Mouse (Mus musculus): Measurements from ENCODE around the gene Rwdd2b. TPM values are rescaled to one million over a fixed set of nuclear protein-coding genes. Genes with fewer than 3 reads are reported as not detected.
A peak's percentile ranks its signal among the peaks of the same experiment; 100 is the strongest.

Rwdd2b gene
- polyA plus RNA-seq, 2 experiments, result 6.5 to 8.5 TPM

DNA sequence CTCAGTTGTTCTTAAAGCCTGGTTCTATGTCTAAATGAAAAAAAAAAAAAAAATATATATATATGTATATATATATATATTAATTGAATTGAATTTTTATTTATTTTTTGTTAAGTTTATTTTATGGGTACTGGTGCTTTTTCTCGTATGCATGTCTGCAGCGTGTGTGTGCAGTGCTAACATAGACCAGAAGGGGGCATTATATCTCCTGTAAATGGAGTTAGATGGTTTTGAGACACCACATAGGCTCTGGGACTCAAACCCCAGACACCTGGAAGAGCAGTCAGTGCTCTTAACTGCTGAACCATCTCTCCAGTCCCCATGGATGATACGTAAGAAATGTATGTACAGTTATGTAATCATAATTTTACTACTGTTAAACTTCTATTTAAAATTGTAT, 18.4 kb upstream of the Rwdd2b start:
- 98% methylated on average over 3 of the region's 3 CpGs for WGBS
- no peak overlapping the region for H3K9ac ChIP-seq (ENCODE audit: low read depth, low read length, severe bottlenecking)
- H3K9me3 ChIP-seq (ENCODE audit: control insufficient read depth, low read length), result no peaks in the 10 kb centered on the region
- no peak overlapping the region for H3K27ac ChIP-seq (replicated peaks; ENCODE audit: low read depth, low read length)
- no peak for TF ChIP-seq POLR2A (IDR thresholded peaks at IDR 0.05; ENCODE audit: borderline replicate concordance, extremely low read depth, insufficient read depth, insufficient read length)
- no peaks in the 10 kb centered on the region for H3K27me3 ChIP-seq (ENCODE audit: control insufficient read depth, insufficient read depth, low read length)
- ATAC-seq (ENCODE audit: low FRiP score, low read depth) (no peak), DNase-seq (ENCODE audit: low spot score) (no peak)
- no peak overlapping the region for H3K4me3 ChIP-seq (replicated peaks; ENCODE audit: low read length)
- peaks cover 9% of the 10 kb centered on the region for H3K4me1 ChIP-seq (ENCODE audit: control insufficient read depth, insufficient read depth, low read length)
- peaks cover 39% of the 10 kb centered on the region for H3K36me3 ChIP-seq (ENCODE audit: control insufficient read depth, insufficient read depth, low read length)
- no peak overlapping the region for H3K4me2 ChIP-seq (replicated peaks; ENCODE audit: low read depth, low read length, severe bottlenecking)

DNA sequence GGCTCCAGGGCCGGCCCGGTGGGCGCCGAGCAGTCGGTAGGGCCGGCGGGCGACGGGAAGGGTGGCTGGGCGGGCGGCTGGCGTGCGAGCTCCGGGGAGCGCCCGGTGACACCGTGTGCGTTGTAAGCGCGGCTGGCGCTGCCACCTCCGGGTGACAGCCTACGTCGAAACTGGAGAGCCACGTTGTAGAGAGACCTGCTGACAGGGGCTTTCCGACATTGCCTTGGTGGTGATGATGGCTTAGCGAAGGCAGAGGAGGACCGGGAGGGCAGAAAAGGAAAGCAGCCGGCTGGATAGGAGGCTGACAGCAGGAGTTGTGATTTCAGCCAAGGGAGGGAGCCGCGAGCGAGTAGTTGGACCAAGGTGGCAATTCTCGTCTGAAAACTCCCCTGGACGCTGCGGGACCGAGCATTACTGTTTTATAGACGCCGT, 14.8 kb upstream of the Rwdd2b start:
- Histone ChIP-seq H3K9me3 (ENCODE audit: control insufficient read depth, low read length) (no peaks in the 10 kb centered on the region), H3K27me3 (ENCODE audit: control insufficient read depth, insufficient read depth, low read length) (no peaks in the 10 kb centered on the region), H3K9ac (ENCODE audit: low read depth, low read length, severe bottlenecking) (peak overlapping the region; percentile 83), H3K4me3 (replicated peaks; ENCODE audit: low read length) (peak overlapping the region; percentile 92), H3K4me2 (replicated peaks; ENCODE audit: low read depth, low read length, severe bottlenecking) (peak overlapping the region; percentile 83), H3K4me1 (ENCODE audit: control insufficient read depth, insufficient read depth, low read length) (peaks cover 9% of the 10 kb centered on the region), H3K27ac (replicated peaks; ENCODE audit: low read depth, low read length) (peak overlapping the region; percentile 78), H3K36me3 (ENCODE audit: control insufficient read depth, insufficient read depth, low read length) (peaks cover 9% of the 10 kb centered on the region)
- ATAC-seq (ENCODE audit: low FRiP score, low read depth) (peak; percentile 49), DNase-seq (ENCODE audit: low spot score) (no peak)
- WGBS, result under 1% methylated on average over 38 of the region's 38 CpGs
- TF ChIP-seq POLR2A (IDR thresholded peaks at IDR 0.05; ENCODE audit: borderline replicate concordance, extremely low read depth, insufficient read depth, insufficient read length), result no peak

DNA sequence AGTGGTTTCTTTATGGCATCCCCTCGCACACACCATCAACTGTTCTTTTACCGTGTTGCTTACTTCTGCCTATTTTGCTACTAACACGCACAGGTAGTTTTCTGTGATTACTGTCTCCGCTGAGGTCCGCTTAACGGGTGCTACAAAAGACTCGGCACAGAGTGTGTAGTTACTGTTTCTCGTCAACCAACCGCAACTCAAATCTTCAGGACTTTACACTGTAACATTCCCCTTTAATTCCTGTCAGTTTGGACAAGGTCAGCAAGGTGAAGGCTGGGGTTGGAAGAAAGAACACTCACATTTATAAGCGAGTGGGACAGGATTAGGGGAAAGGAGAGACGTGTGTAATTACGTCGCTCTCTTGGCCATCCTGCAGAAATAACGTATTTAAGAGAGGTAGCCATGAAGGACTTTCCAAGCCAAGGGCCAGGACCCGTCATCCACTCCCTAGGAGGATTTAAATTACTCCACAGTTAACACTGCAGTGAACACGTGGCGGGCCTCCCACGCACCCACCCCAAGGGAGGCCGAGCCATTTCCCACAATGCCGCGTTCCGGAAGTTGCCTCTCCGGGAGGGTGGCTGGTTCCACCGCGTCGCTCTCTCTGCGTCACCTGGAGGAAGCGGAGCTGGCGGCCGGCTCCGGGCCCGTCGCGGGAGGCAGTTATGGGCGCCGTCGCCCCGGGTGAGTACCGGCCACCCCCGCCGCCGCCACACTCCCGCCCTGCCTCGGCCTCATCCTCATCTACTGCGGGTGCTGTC, 14.2 kb upstream of the Rwdd2b start, which contains the start of gene Usp16:
Usp16 (plus strand) TSS at position 285 of the 761 bp plus-strand sequence.
- no peaks in the 10 kb centered on the region for H3K9me3 ChIP-seq (ENCODE audit: control insufficient read depth, low read length)
- peak within 1 kb of the TSS; percentile 83 for H3K9ac ChIP-seq (ENCODE audit: low read depth, low read length, severe bottlenecking)
- H3K4me1 ChIP-seq (ENCODE audit: control insufficient read depth, insufficient read depth, low read length), result peaks cover 9% of the 10 kb centered on the region
- peak within 1 kb of the TSS; percentile 83 for H3K4me2 ChIP-seq (replicated peaks; ENCODE audit: low read depth, low read length, severe bottlenecking)
- 9% methylated on average over 42 of the region's 45 CpGs for WGBS
- peak; percentile 62; the same call in 1 of the 2 replicates for TF ChIP-seq POLR2A (IDR thresholded peaks at IDR 0.05; ENCODE audit: borderline replicate concordance, extremely low read depth, insufficient read depth, insufficient read length)
- H3K4me3 ChIP-seq (replicated peaks; ENCODE audit: low read length), result peak within 1 kb of the TSS; percentile 92
- no peaks in the 10 kb centered on the region for H3K27me3 ChIP-seq (ENCODE audit: control insufficient read depth, insufficient read depth, low read length)
- H3K36me3 ChIP-seq (ENCODE audit: control insufficient read depth, insufficient read depth, low read length), result peaks cover 5% of the 10 kb centered on the region
- ATAC-seq (ENCODE audit: low FRiP score, low read depth), result peak; percentile 98
- H3K27ac ChIP-seq (replicated peaks; ENCODE audit: low read depth, low read length), result peak within 1 kb of the TSS; percentile 78
- DNase-seq (ENCODE audit: low spot score), result peak; percentile 93

DNA sequence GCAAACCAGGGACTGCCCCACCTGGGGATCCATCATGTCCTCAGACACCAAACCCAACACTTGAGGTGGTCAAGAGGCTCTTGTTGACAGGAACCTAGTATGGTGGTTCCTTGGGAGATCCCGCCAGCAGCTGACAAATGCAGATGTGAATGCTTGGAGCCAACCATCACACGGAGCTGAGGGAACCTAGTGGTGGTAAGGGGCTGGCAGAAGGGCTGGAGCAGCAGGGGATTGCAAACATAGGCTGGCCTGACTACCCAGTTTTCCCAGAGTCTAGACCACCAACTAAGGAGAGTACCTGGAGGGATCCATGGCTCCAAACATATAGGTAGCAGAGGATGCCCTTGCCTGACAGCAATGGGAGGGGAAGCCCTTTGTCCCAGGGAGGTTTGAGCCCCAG, 12.9 kb upstream of the Rwdd2b start:
- ATAC-seq (ENCODE audit: low FRiP score, low read depth) (no peak), DNase-seq (ENCODE audit: low spot score) (no peak)
- no peaks in the 10 kb centered on the region for H3K27me3 ChIP-seq (ENCODE audit: control insufficient read depth, insufficient read depth, low read length)
- WGBS, result 78% methylated on average over 2 of the region's 2 CpGs
- no peak overlapping the region for H3K4me3 ChIP-seq (replicated peaks; ENCODE audit: low read length)
- no peak for TF ChIP-seq POLR2A (IDR thresholded peaks at IDR 0.05; ENCODE audit: borderline replicate concordance, extremely low read depth, insufficient read depth, insufficient read length)
- H3K36me3 ChIP-seq (ENCODE audit: control insufficient read depth, insufficient read depth, low read length), result no peaks in the 10 kb centered on the region
- no peak overlapping the region for H3K27ac ChIP-seq (replicated peaks; ENCODE audit: low read depth, low read length)
- peaks cover 9% of the 10 kb centered on the region for H3K4me1 ChIP-seq (ENCODE audit: control insufficient read depth, insufficient read depth, low read length)
- no peak overlapping the region for H3K9ac ChIP-seq (ENCODE audit: low read depth, low read length, severe bottlenecking)
- H3K9me3 ChIP-seq (ENCODE audit: control insufficient read depth, low read length), result no peaks in the 10 kb centered on the region
- H3K4me2 ChIP-seq (replicated peaks; ENCODE audit: low read depth, low read length, severe bottlenecking), result no peak overlapping the region

DNA sequence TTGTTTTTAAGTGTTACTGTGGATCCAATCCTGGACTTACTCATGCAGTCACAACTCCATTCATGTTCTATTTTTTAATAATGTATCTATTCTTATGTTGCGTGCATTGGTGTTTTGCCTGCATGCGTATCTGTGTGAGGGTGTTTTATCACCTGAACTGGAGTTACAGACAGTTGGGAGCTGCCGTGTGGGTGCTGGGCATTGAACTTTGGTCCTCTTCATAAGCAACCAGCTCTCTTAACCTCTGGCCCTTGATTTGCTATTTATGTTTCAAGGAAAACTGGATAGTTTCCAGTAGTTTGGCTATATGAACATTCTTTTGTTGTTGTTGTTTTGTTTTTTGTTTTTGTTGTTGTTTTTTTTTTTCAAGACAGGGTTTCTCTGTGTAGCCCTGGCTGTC, 5.2 kb upstream of the Rwdd2b start:
- Histone ChIP-seq H3K27me3 (ENCODE audit: control insufficient read depth, insufficient read depth, low read length) (no peaks in the 10 kb centered on the region), H3K4me2 (replicated peaks; ENCODE audit: low read depth, low read length, severe bottlenecking) (no peak overlapping the region), H3K9me3 (ENCODE audit: control insufficient read depth, low read length) (no peaks in the 10 kb centered on the region), H3K9ac (ENCODE audit: low read depth, low read length, severe bottlenecking) (no peak overlapping the region), H3K4me1 (ENCODE audit: control insufficient read depth, insufficient read depth, low read length) (0 out of 2 replicates have a peak, but pooled peaks cover 7% of the 10 kb centered on the region), H3K27ac (replicated peaks; ENCODE audit: low read depth, low read length) (no peak overlapping the region), H3K36me3 (ENCODE audit: control insufficient read depth, insufficient read depth, low read length) (no peaks in the 10 kb centered on the region), H3K4me3 (replicated peaks; ENCODE audit: low read length) (no peak overlapping the region)
- TF ChIP-seq POLR2A (IDR thresholded peaks at IDR 0.05; ENCODE audit: borderline replicate concordance, extremely low read depth, insufficient read depth, insufficient read length), result no peak
- ATAC-seq (ENCODE audit: low FRiP score, low read depth) (no peak), DNase-seq (ENCODE audit: low spot score) (no peak)
- 92% methylated on average over 3 of the region's 3 CpGs for WGBS

Measured in limb, embryonic 14.5 days (tissue).